Mouse (Mus musculus): Measurements from ENCODE around the gene Trpc4.

DNA sequence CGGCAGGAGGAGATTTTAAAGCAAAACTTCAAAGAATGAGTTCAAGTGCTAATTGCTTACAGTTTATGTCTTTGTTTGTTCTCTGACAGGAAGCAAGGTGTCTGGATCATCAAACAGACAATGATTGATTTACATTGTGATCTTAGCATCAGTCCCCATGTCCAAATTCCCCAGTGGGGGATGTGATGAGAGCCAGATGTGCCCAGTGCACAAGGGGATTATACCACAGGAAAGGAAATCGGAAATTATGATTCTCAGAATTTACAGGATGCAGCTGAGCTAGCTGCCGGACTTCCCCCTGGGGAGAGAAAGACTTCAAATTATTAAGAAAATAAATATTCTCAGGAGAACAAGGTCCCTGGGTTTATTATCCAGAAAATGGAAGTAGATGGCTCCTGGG is 133.9 kb downstream of the Trpc4 start:
- TF ChIP-seq GATA1 (IDR thresholded peaks at IDR 0.05; ENCODE audit: borderline replicate concordance, low read length) (no peak), FLI1 (IDR thresholded peaks at IDR 0.05; ENCODE audit: low read length) (no peak)
